Mouse (Mus musculus) embryonic facial prominence, embryonic 12.5 days (tissue): ENCODE results near the gene Lrguk. TPM values are rescaled to one million over a fixed set of nuclear protein-coding genes. Genes with fewer than 3 reads are reported as not detected.
A peak's percentile ranks its signal among the peaks of the same experiment; 100 is the strongest.

Experiments
- ATAC-seq: fragments of 200-750 bp; cut with Nextera tagmentation; 2 replicates; pipeline ENCODE4 v1.8.0; 2017; ENCODE audit not compliant: insufficient number of reproducible peaks, insufficient read depth, low FRiP score, low TSS enrichment
- H3K27ac ChIP-seq: fragments of 300-500 bp; sonication (generic); 2 replicates; pipeline ENCODE4 v1.5.1; 2016; ENCODE audit warnings: mild to moderate bottlenecking
- H3K27me3 ChIP-seq: fragments of 300-500 bp; sonication (generic); 2 replicates; pipeline ENCODE4 v1.6.1; 2016; ENCODE audit warnings: mild to moderate bottlenecking, moderate library complexity
- H3K36me3 ChIP-seq: fragments of 300-500 bp; sonication (generic); 2 replicates; pipeline ENCODE4 v1.6.1; 2016; ENCODE audit warnings: mild to moderate bottlenecking
- H3K4me1 ChIP-seq: fragments of 300-500 bp; sonication (generic); 2 replicates; pipeline ENCODE4 v1.6.1; 2016
- H3K4me2 ChIP-seq: fragments of 300-500 bp; sonication (generic); replicated peaks from 2 replicates; pipeline ENCODE4 v1.6.1; 2016; ENCODE audit warnings: mild to moderate bottlenecking, moderate library complexity
- H3K4me3 ChIP-seq: fragments of 300-500 bp; sonication (generic); 2 replicates; pipeline ENCODE4 v1.5.1; 2016; ENCODE audit warnings: mild to moderate bottlenecking
- H3K9ac ChIP-seq: fragments of 300-500 bp; sonication (generic); 2 replicates; pipeline ENCODE4 v1.6.1; 2016; ENCODE audit warnings: mild to moderate bottlenecking, moderate library complexity
- H3K9me3 ChIP-seq: fragments of 300-500 bp; sonication (generic); 2 replicates; pipeline ENCODE4 v1.6.1; 2016; ENCODE audit warnings: mild to moderate bottlenecking, moderate library complexity
- WGBS: fragments of 180-500 bp; shearing (Covaris S2); methylation state at CpG from one replicate; pipeline ENCODE4 v1.1.7; 2016; 5-methylcytosine and 5-hydroxymethylcytosine counted together
- polyA plus RNA-seq: library from polyadenylated mRNA; unstranded; fragments of >200 nt; fragmentation: Nextera tagmentation; extraction: Ambion mirVana; gene quantifications from 2 replicates; pipeline ENCODE4 v1.2.1, GENCODE M21; 2016

The Lrguk gene
- polyA plus RNA-seq, 1 experiment from 2014 or later = 1.1 TPM

- Histone ChIP-seq H3K9me3 (no peaks in the 10 kb centered on the region), H3K4me3 (no peak overlapping the region), H3K4me2 (no peak overlapping the region), H3K36me3 (no peaks in the 10 kb centered on the region), H3K27me3 (no peaks in the 10 kb centered on the region), H3K27ac (0 out of 2 replicates have a peak overlapping the region, but pooled peaks have one; percentile 4), H3K9ac (no peak overlapping the region), H3K4me1 (0 out of 2 replicates have a peak, but pooled peaks cover 2% of the 10 kb centered on the region)
- ATAC-seq = no peak
- WGBS = 39% methylated on average over 15 of the region's 15 CpGs
Measured at GRCm38 (mm10) chr6:34034577-34035461, 5.6 kb downstream of the Lrguk start.

- Histone ChIP-seq H3K9ac (no peak overlapping the region), H3K27ac (no peak overlapping the region), H3K36me3 (no peaks in the 10 kb centered on the region), H3K4me2 (no peak overlapping the region), H3K4me1 (no peaks in the 10 kb centered on the region), H3K27me3 (no peaks in the 10 kb centered on the region), H3K9me3 (no peaks in the 10 kb centered on the region), H3K4me3 (no peak overlapping the region)
- 48% methylated on average over 12 of the region's 12 CpGs for WGBS
- ATAC-seq = peak; percentile 55; the same call in 1 of the 2 replicates
Measured at GRCm38 (mm10) chr6:34040624-34041235, 11.5 kb downstream of the Lrguk start.

- no peak overlapping the region for H3K27ac ChIP-seq
- no peak overlapping the region for H3K9ac ChIP-seq
- H3K27me3 ChIP-seq = no peaks in the 10 kb centered on the region
- no peaks in the 10 kb centered on the region for H3K4me1 ChIP-seq
- H3K4me2 ChIP-seq = no peak overlapping the region
- 86% methylated on average over 11 of the region's 11 CpGs for WGBS
- H3K4me3 ChIP-seq = no peak overlapping the region
- no peak for ATAC-seq
- H3K9me3 ChIP-seq = no peaks in the 10 kb centered on the region
- H3K36me3 ChIP-seq = no peaks in the 10 kb centered on the region
Measured at GRCm38 (mm10) chr6:34041589-34042280, 12.5 kb downstream of the Lrguk start.

- Histone ChIP-seq H3K9ac (no peak overlapping the region), H3K27ac (no peak overlapping the region), H3K4me2 (no peak overlapping the region), H3K36me3 (no peaks in the 10 kb centered on the region), H3K9me3 (no peaks in the 10 kb centered on the region), H3K4me1 (no peaks in the 10 kb centered on the region), H3K4me3 (no peak overlapping the region), H3K27me3 (no peaks in the 10 kb centered on the region)
- no peak for ATAC-seq
- 83% methylated on average over 12 of the region's 12 CpGs for WGBS
Measured at GRCm38 (mm10) chr6:34044228-34044811, 15.1 kb downstream of the Lrguk start.

GRCm38 (mm10) chr6:34044846-34045540 lies 15.7 kb downstream of the Lrguk start:
- Histone ChIP-seq H3K4me3 (no peak overlapping the region), H3K27me3 (no peaks in the 10 kb centered on the region), H3K36me3 (no peaks in the 10 kb centered on the region), H3K27ac (no peak overlapping the region), H3K9ac (no peak overlapping the region), H3K4me2 (no peak overlapping the region), H3K9me3 (no peaks in the 10 kb centered on the region), H3K4me1 (no peaks in the 10 kb centered on the region)
- no peak for ATAC-seq
- 89% methylated on average over 9 of the region's 9 CpGs for WGBS

- Histone ChIP-seq H3K36me3 (no peaks in the 10 kb centered on the region), H3K9me3 (no peaks in the 10 kb centered on the region), H3K27me3 (no peaks in the 10 kb centered on the region), H3K27ac (no peak overlapping the region), H3K4me1 (no peaks in the 10 kb centered on the region), H3K4me2 (no peak overlapping the region), H3K4me3 (no peak overlapping the region), H3K9ac (no peak overlapping the region)
- ATAC-seq = no peak
- WGBS = 74% methylated on average over 11 of the region's 11 CpGs
Measured at GRCm38 (mm10) chr6:34046551-34047186, 17.4 kb downstream of the Lrguk start.

- Histone ChIP-seq H3K27me3 (no peaks in the 10 kb centered on the region), H3K27ac (no peak overlapping the region), H3K9ac (no peak overlapping the region), H3K4me1 (no peaks in the 10 kb centered on the region), H3K4me2 (no peak overlapping the region), H3K9me3 (no peaks in the 10 kb centered on the region), H3K4me3 (no peak overlapping the region), H3K36me3 (no peaks in the 10 kb centered on the region)
- no peak for ATAC-seq
- WGBS = 60% methylated on average over 2 of the region's 2 CpGs
Measured at GRCm38 (mm10) chr6:34049433-34049832, 20.2 kb downstream of the Lrguk start.

GRCm38 (mm10) chr6:34059741-34060140 lies 30.5 kb downstream of the Lrguk start:
- no peak overlapping the region for H3K4me3 ChIP-seq
- no peaks in the 10 kb centered on the region for H3K36me3 ChIP-seq
- no peaks in the 10 kb centered on the region for H3K27me3 ChIP-seq
- no peak overlapping the region for H3K4me2 ChIP-seq
- H3K9ac ChIP-seq = no peak overlapping the region
- WGBS = 94% methylated on average over 6 of the region's 6 CpGs
- ATAC-seq = no peak
- no peak overlapping the region for H3K27ac ChIP-seq
- no peaks in the 10 kb centered on the region for H3K9me3 ChIP-seq
- no peaks in the 10 kb centered on the region for H3K4me1 ChIP-seq

- no peak for ATAC-seq
- H3K27me3 ChIP-seq = no peaks in the 10 kb centered on the region
- H3K36me3 ChIP-seq = no peaks in the 10 kb centered on the region
- H3K9me3 ChIP-seq = no peaks in the 10 kb centered on the region
- H3K9ac ChIP-seq = no peak overlapping the region
- no peak overlapping the region for H3K27ac ChIP-seq
- no peak overlapping the region for H3K4me3 ChIP-seq
- no peaks in the 10 kb centered on the region for H3K4me1 ChIP-seq
- 90% methylated on average over 7 of the region's 7 CpGs for WGBS
- H3K4me2 ChIP-seq = no peak overlapping the region
Measured at GRCm38 (mm10) chr6:34066790-34067189, 37.5 kb downstream of the Lrguk start.

- no peak for ATAC-seq
- no peak overlapping the region for H3K4me3 ChIP-seq
- H3K27me3 ChIP-seq = no peaks in the 10 kb centered on the region
Measured at GRCm38 (mm10) chr6:34067271-34067670, 38.0 kb downstream of the Lrguk start.

GRCm38 (mm10) chr6:34071936-34072335 lies 42.7 kb downstream of the Lrguk start:
- no peak overlapping the region for H3K4me2 ChIP-seq
- no peaks in the 10 kb centered on the region for H3K27me3 ChIP-seq
- no peak overlapping the region for H3K9ac ChIP-seq
- no peak overlapping the region for H3K4me3 ChIP-seq
- H3K4me1 ChIP-seq = no peaks in the 10 kb centered on the region
- ATAC-seq = no peak
- H3K27ac ChIP-seq = no peak overlapping the region
- WGBS = 45% methylated on average over 5 of the region's 5 CpGs
- no peaks in the 10 kb centered on the region for H3K36me3 ChIP-seq
- no peaks in the 10 kb centered on the region for H3K9me3 ChIP-seq

More at GRCm38 (mm10) chr6:34067271-34067670, 38.0 kb downstream of the Lrguk start:
- H3K4me2 ChIP-seq = no peak overlapping the region
- 94% methylated on average over 8 of the region's 8 CpGs for WGBS
- H3K36me3 ChIP-seq = no peaks in the 10 kb centered on the region
- H3K27ac ChIP-seq = no peak overlapping the region
- H3K9ac ChIP-seq = no peak overlapping the region
- H3K9me3 ChIP-seq = no peaks in the 10 kb centered on the region
- H3K4me1 ChIP-seq = no peaks in the 10 kb centered on the region
